ENCODE assay signal across 8 mouse cellular contexts in the genomic region with DNA sequence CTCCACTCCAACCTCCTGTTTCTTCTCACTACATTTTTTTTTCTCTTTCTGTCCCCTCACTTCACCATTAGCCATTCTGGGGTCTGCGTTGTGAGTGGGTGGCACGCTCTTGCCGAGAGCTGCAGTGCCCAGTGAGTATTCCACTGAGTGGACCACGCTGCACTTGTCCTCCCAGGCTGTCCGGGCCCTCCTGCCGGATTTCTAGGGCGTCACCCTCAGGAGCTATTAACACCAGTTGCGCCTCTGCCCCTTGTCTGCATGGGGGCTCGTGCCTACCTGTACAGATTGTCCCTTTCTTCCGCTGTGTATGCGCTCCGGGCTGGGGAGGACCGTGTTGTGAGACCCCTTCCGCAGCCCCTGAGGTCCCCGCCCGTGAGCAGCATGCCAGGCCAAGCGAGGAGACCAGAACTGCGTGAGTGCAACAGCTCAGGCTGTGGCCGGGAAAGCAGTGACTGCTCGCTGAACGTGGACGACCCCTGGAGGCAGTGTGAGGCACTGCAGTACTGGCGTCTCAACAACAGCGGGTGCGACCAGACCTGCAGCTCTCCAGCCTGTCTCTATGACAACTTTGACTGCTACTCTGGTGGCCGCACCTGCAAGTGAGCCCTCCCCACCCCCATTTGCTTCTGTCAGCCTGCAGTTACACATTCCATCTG. TPM values are rescaled to one million over a fixed set of nuclear protein-coding genes. Genes with fewer than 3 reads are reported as not detected.
DNase-seq lines count a peak whose midpoint lies in the region; ATAC-seq lines count a peak whose summit lies in the region.

No protein-coding gene starts in this region.

- no peaks in the 10 kb centered on the region; the same call in 1 of the 2 replicates for H3K27me3 ChIP-seq in intestine, embryonic 14.5 days (replicated peaks; ENCODE audit: control insufficient read depth, insufficient read depth, low read length)

- H3K4me2 ChIP-seq in intestine, embryonic 14.5 days (ENCODE audit: low read length) = peak overlapping the region; percentile 41

- WGBS in intestine, embryonic 14.5 days = 8% methylated on average over 26 of the region's 26 CpGs

- no peaks in the 10 kb centered on the region for H3K4me1 ChIP-seq in intestine, embryonic 14.5 days (replicated peaks; ENCODE audit: control insufficient read depth, insufficient read depth, low read length)

- intact Hi-C loops in gastrocnemius, postnatal 36 days (cut with DNase I) = loop anchor here (5.0 kb wide), 1 partner anchor 50 kb away; no protein-coding TSS in a partner anchor
- intact Hi-C loops in left cerebral cortex, postnatal 14 days (cut with DNase I) = loop anchor here (2.0 kb wide), 1 partner anchor 49 kb away; no protein-coding TSS in a partner anchor

- ATAC-seq in intestine, embryonic 14.5 days (replicated peaks; ENCODE audit: low FRiP score, low TSS enrichment, low read depth) = peak; percentile 78
- ATAC-seq in megakaryocyte-erythroid progenitor cell, adult 5-6 weeks (replicated peaks; ENCODE audit: low FRiP score, low TSS enrichment, poor library complexity, severe bottlenecking) = peak; percentile 95

- no peak overlapping the region for H3K9ac ChIP-seq in intestine, embryonic 14.5 days (ENCODE audit: low read length)

- H3K9me3 ChIP-seq in intestine, embryonic 14.5 days (ENCODE audit: control insufficient read depth, low read length) = no peaks in the 10 kb centered on the region

- peak; percentile 44 for DNase-seq in adipocyte (ENCODE audit: low spot score)
- DNase-seq in embryo, embryonic 10 days (ENCODE audit: low spot score) = peak; percentile 93
- DNase-seq in gastrocnemius, postnatal 36 days = peak; percentile 73 to 79
- peak; percentile 89 for DNase-seq in intestine, embryonic 14.5 days (ENCODE audit: low spot score)
- peak; percentile 85 to 88 for DNase-seq in left cerebral cortex, postnatal 14 days (ENCODE audit: low spot score in 2 of 2)
- DNase-seq in right cerebral cortex, postnatal 4 days = peak; percentile 73
- DNase-seq in yolk sac, embryonic 10.5 days (ENCODE audit: low spot score) = peak; percentile 58

- H3K4me3 ChIP-seq in intestine, embryonic 14.5 days (ENCODE audit: low read depth, low read length) = peak overlapping the region; percentile 12; the same call in 1 of the 2 replicates

- no peak overlapping the region for H3K27ac ChIP-seq in intestine, embryonic 14.5 days (ENCODE audit: low read depth)

- no peaks in the 10 kb centered on the region for H3K36me3 ChIP-seq in intestine, embryonic 14.5 days (ENCODE audit: control insufficient read depth, insufficient read depth, low read length)

RNA-seq across cellular contexts. Expression of gene Pdxk, which starts 22.8 kb away (rescaled TPM):
- total RNA-seq in gastrocnemius, postnatal 36 days (2021) = 1 to 10 TPM; 5.1 to 6.6 TPM
- polyA plus RNA-seq in intestine, embryonic 14.5 days (2014; fragmentation: Nextera tagmentation; extraction: Ambion mirVana) = 10.2 and 12.0 TPM in 2 replicates
- total RNA-seq in left cerebral cortex, postnatal 14 days (2021) = 10 to 100 TPM; 92.2 to 92.3 TPM
- 19.2 and 20.1 TPM in 2 replicates for total RNA-seq in megakaryocyte-erythroid progenitor cell, adult 5-6 weeks (2014; fragmentation: Nextera tagmentation)
- 8.5 and 16.1 TPM in 2 replicates for total RNA-seq in megakaryocyte-erythroid progenitor cell, adult 5-6 weeks (2017)

RNA-seq across cellular contexts. Expression of gene Olfr1358, which starts 29.7 kb away (rescaled TPM):
- total RNA-seq in gastrocnemius, postnatal 36 days (2021) = not detected
- polyA plus RNA-seq in intestine, embryonic 14.5 days (2014; fragmentation: Nextera tagmentation; extraction: Ambion mirVana) = not detected in 2 replicates
- total RNA-seq in left cerebral cortex, postnatal 14 days (2021) = not detected
- not detected in 2 replicates for total RNA-seq in megakaryocyte-erythroid progenitor cell, adult 5-6 weeks (2014; fragmentation: Nextera tagmentation)
- total RNA-seq in megakaryocyte-erythroid progenitor cell, adult 5-6 weeks (2017) = not detected in 2 replicates

Comparison
In these comparisons a context has a peak if more than half of its experiments do, and no peak if none do; other contexts are left out.
1. RNA of gene Pdxk, which starts 22.8 kb away (total RNA-seq): 92.2 to 92.3 TPM in left cerebral cortex, postnatal 14 days; 8.5 to 20.1 TPM in megakaryocyte-erythroid progenitor cell, adult 5-6 weeks and 5.1 to 6.6 TPM in gastrocnemius, postnatal 36 days; every median in the first group is over 4 times any median in the second.
2. Peak in every context shown above with its lines, with median percentiles within 50 percentile points of each other: DNase-seq.